Mouse (Mus musculus): ENCODE measurements around the gene Atp6v0c. TPM values are rescaled to one million over a fixed set of nuclear protein-coding genes. Genes with fewer than 3 reads are reported as not detected.
A peak's percentile ranks its signal among the peaks of the same experiment; 100 is the strongest.

Atp6v0c gene
- polyA plus RNA-seq, 1 experiment from 2014 or later, result 1,021 TPM

- Histone ChIP-seq H3K9me3 (replicated peaks; ENCODE audit: control insufficient read depth, low read length) (no peaks in the 10 kb centered on the region), H3K4me1 (ENCODE audit: control insufficient read depth, insufficient read depth, low read length) (peaks cover 26% of the 10 kb centered on the region), H3K36me3 (ENCODE audit: control insufficient read depth, insufficient read depth, low read length) (no peaks in the 10 kb centered on the region), H3K4me2 (ENCODE audit: low read length) (no peak overlapping the region), H3K4me3 (ENCODE audit: low read depth, low read length) (no peak overlapping the region), H3K9ac (ENCODE audit: low read length) (0 out of 2 replicates have a peak overlapping the region, but pooled peaks have one; percentile 1), H3K27ac (ENCODE audit: low read depth, low read length) (no peak overlapping the region), H3K27me3 (replicated peaks; ENCODE audit: control insufficient read depth, insufficient read depth, low read length) (peaks cover 15% of the 10 kb centered on the region)
- 39% methylated on average over 4 of the region's 4 CpGs for WGBS
- ATAC-seq (no peak), DNase-seq (ENCODE audit: low spot score) (no peak)
Observed at GRCm38 (mm10) chr17:24203068-24203467, 33.6 kb upstream of the Atp6v0c start.

- H3K4me3 ChIP-seq (ENCODE audit: low read depth, low read length), result no peak overlapping the region
- H3K9me3 ChIP-seq (replicated peaks; ENCODE audit: control insufficient read depth, low read length), result no peaks in the 10 kb centered on the region
- no peaks in the 10 kb centered on the region for H3K27me3 ChIP-seq (replicated peaks; ENCODE audit: control insufficient read depth, insufficient read depth, low read length)
- no peak for DNase-seq (ENCODE audit: low spot score)
- H3K4me1 ChIP-seq (ENCODE audit: control insufficient read depth, insufficient read depth, low read length), result peaks cover 17% of the 10 kb centered on the region
- H3K36me3 ChIP-seq (ENCODE audit: control insufficient read depth, insufficient read depth, low read length), result no peaks in the 10 kb centered on the region
- H3K9ac ChIP-seq (ENCODE audit: low read length), result no peak overlapping the region
- H3K27ac ChIP-seq (ENCODE audit: low read depth, low read length), result no peak overlapping the region
- H3K4me2 ChIP-seq (ENCODE audit: low read length), result no peak overlapping the region
- WGBS, result 68% methylated on average over 4 of the region's 4 CpGs
- no peak for ATAC-seq
Observed at GRCm38 (mm10) chr17:24201092-24201491, 31.6 kb upstream of the Atp6v0c start.

- H3K4me3 ChIP-seq (ENCODE audit: low read depth, low read length), result no peak overlapping the region
- H3K27me3 ChIP-seq (replicated peaks; ENCODE audit: control insufficient read depth, insufficient read depth, low read length), result no peaks in the 10 kb centered on the region
- no peak overlapping the region for H3K27ac ChIP-seq (ENCODE audit: low read depth, low read length)
- ATAC-seq, result no peak
- whole genome bisulfite sequencing, result 68% methylated on average over 4 of the region's 4 CpGs
- H3K4me1 ChIP-seq (ENCODE audit: control insufficient read depth, insufficient read depth, low read length), result peaks cover 10% of the 10 kb centered on the region
- H3K9me3 ChIP-seq (replicated peaks; ENCODE audit: control insufficient read depth, low read length), result no peaks in the 10 kb centered on the region
- DNase-seq (ENCODE audit: low spot score), result no peak
- no peaks in the 10 kb centered on the region for H3K36me3 ChIP-seq (ENCODE audit: control insufficient read depth, insufficient read depth, low read length)
- H3K9ac ChIP-seq (ENCODE audit: low read length), result no peak overlapping the region; the same call in 1 of the 2 replicates
- H3K4me2 ChIP-seq (ENCODE audit: low read length), result no peak overlapping the region
Observed at GRCm38 (mm10) chr17:24199741-24200140, 30.2 kb upstream of the Atp6v0c start.

GRCm38 (mm10) chr17:24199252-24199651 is 29.8 kb upstream of the Atp6v0c start:
- H3K4me2 ChIP-seq (ENCODE audit: low read length), result no peak overlapping the region
- DNase-seq (ENCODE audit: low spot score) (peak; percentile 14), ATAC-seq (no peak; the same call in 1 of the 2 replicates)
- no peak overlapping the region for H3K4me3 ChIP-seq (ENCODE audit: low read depth, low read length)
- 78% methylated on average over 4 of the region's 4 CpGs for WGBS
- H3K27me3 ChIP-seq (replicated peaks; ENCODE audit: control insufficient read depth, insufficient read depth, low read length), result no peaks in the 10 kb centered on the region
- H3K9ac ChIP-seq (ENCODE audit: low read length), result no peak overlapping the region; the same call in 1 of the 2 replicates
- H3K27ac ChIP-seq (ENCODE audit: low read depth, low read length), result no peak overlapping the region
- no peaks in the 10 kb centered on the region for H3K36me3 ChIP-seq (ENCODE audit: control insufficient read depth, insufficient read depth, low read length)
- peaks cover 5% of the 10 kb centered on the region for H3K4me1 ChIP-seq (ENCODE audit: control insufficient read depth, insufficient read depth, low read length)
- H3K9me3 ChIP-seq (replicated peaks; ENCODE audit: control insufficient read depth, low read length), result no peaks in the 10 kb centered on the region

GRCm38 (mm10) chr17:24197032-24197824 is 27.7 kb upstream of the Atp6v0c start:
- no peaks in the 10 kb centered on the region for H3K27me3 ChIP-seq (replicated peaks; ENCODE audit: control insufficient read depth, insufficient read depth, low read length)
- ATAC-seq (no peak), DNase-seq (ENCODE audit: low spot score) (no peak)
- H3K4me1 ChIP-seq (ENCODE audit: control insufficient read depth, insufficient read depth, low read length), result no peaks in the 10 kb centered on the region
- H3K9me3 ChIP-seq (replicated peaks; ENCODE audit: control insufficient read depth, low read length), result no peaks in the 10 kb centered on the region
- H3K4me3 ChIP-seq (ENCODE audit: low read depth, low read length), result no peak overlapping the region
- WGBS, result 72% methylated on average over 15 of the region's 15 CpGs
- no peak overlapping the region for H3K9ac ChIP-seq (ENCODE audit: low read length)
- H3K4me2 ChIP-seq (ENCODE audit: low read length), result no peak overlapping the region
- no peaks in the 10 kb centered on the region for H3K36me3 ChIP-seq (ENCODE audit: control insufficient read depth, insufficient read depth, low read length)
- H3K27ac ChIP-seq (ENCODE audit: low read depth, low read length), result no peak overlapping the region

GRCm38 (mm10) chr17:24195349-24195748 is 25.8 kb upstream of the Atp6v0c start:
- Histone ChIP-seq H3K4me1 (ENCODE audit: control insufficient read depth, insufficient read depth, low read length) (no peaks in the 10 kb centered on the region), H3K9me3 (replicated peaks; ENCODE audit: control insufficient read depth, low read length) (no peaks in the 10 kb centered on the region)
- ATAC-seq, result no peak

GRCm38 (mm10) chr17:24193769-24194168 is 24.3 kb upstream of the Atp6v0c start:
- Histone ChIP-seq H3K4me3 (ENCODE audit: low read depth, low read length) (no peak overlapping the region), H3K4me1 (ENCODE audit: control insufficient read depth, insufficient read depth, low read length) (no peaks in the 10 kb centered on the region), H3K9me3 (replicated peaks; ENCODE audit: control insufficient read depth, low read length) (no peaks in the 10 kb centered on the region), H3K27me3 (replicated peaks; ENCODE audit: control insufficient read depth, insufficient read depth, low read length) (no peaks in the 10 kb centered on the region), H3K4me2 (ENCODE audit: low read length) (no peak overlapping the region), H3K36me3 (ENCODE audit: control insufficient read depth, insufficient read depth, low read length) (no peaks in the 10 kb centered on the region), H3K9ac (ENCODE audit: low read length) (no peak overlapping the region), H3K27ac (ENCODE audit: low read depth, low read length) (no peak overlapping the region)
- ATAC-seq (no peak), DNase-seq (ENCODE audit: low spot score) (no peak)
- WGBS, result 85% methylated on average over 5 of the region's 5 CpGs

More at GRCm38 (mm10) chr17:24195349-24195748, 25.8 kb upstream of the Atp6v0c start:
- no peak overlapping the region for H3K9ac ChIP-seq (ENCODE audit: low read length)
- H3K27ac ChIP-seq (ENCODE audit: low read depth, low read length), result no peak overlapping the region
- H3K4me3 ChIP-seq (ENCODE audit: low read depth, low read length), result no peak overlapping the region
- DNase-seq (ENCODE audit: low spot score), result no peak
- no peaks in the 10 kb centered on the region for H3K27me3 ChIP-seq (replicated peaks; ENCODE audit: control insufficient read depth, insufficient read depth, low read length)
- H3K4me2 ChIP-seq (ENCODE audit: low read length), result no peak overlapping the region
- 72% methylated on average over 2 of the region's 2 CpGs for WGBS
- no peaks in the 10 kb centered on the region for H3K36me3 ChIP-seq (ENCODE audit: control insufficient read depth, insufficient read depth, low read length)

GRCm38 (mm10) chr17:24193268-24193667 is 23.8 kb upstream of the Atp6v0c start:
- no peaks in the 10 kb centered on the region for H3K27me3 ChIP-seq (replicated peaks; ENCODE audit: control insufficient read depth, insufficient read depth, low read length)
- ATAC-seq, result no peak
- H3K36me3 ChIP-seq (ENCODE audit: control insufficient read depth, insufficient read depth, low read length), result 0 out of 2 replicates have a peak, but pooled peaks cover 2% of the 10 kb centered on the region

GRCm38 (mm10) chr17:24192848-24193247 is 23.3 kb upstream of the Atp6v0c start:
- DNase-seq (ENCODE audit: low spot score) (no peak), ATAC-seq (no peak)
- Histone ChIP-seq H3K9ac (ENCODE audit: low read length) (no peak overlapping the region), H3K4me3 (ENCODE audit: low read depth, low read length) (no peak overlapping the region), H3K4me1 (ENCODE audit: control insufficient read depth, insufficient read depth, low read length) (no peaks in the 10 kb centered on the region), H3K4me2 (ENCODE audit: low read length) (no peak overlapping the region), H3K27ac (ENCODE audit: low read depth, low read length) (no peak overlapping the region), H3K9me3 (replicated peaks; ENCODE audit: control insufficient read depth, low read length) (no peaks in the 10 kb centered on the region), H3K27me3 (replicated peaks; ENCODE audit: control insufficient read depth, insufficient read depth, low read length) (no peaks in the 10 kb centered on the region), H3K36me3 (ENCODE audit: control insufficient read depth, insufficient read depth, low read length) (0 out of 2 replicates have a peak, but pooled peaks cover 6% of the 10 kb centered on the region)
- WGBS, result 85% methylated on average over 8 of the region's 8 CpGs

More at GRCm38 (mm10) chr17:24193268-24193667, 23.8 kb upstream of the Atp6v0c start:
- no peak for DNase-seq (ENCODE audit: low spot score)
- Histone ChIP-seq H3K4me3 (ENCODE audit: low read depth, low read length) (no peak overlapping the region), H3K4me2 (ENCODE audit: low read length) (no peak overlapping the region), H3K4me1 (ENCODE audit: control insufficient read depth, insufficient read depth, low read length) (no peaks in the 10 kb centered on the region), H3K9ac (ENCODE audit: low read length) (no peak overlapping the region), H3K9me3 (replicated peaks; ENCODE audit: control insufficient read depth, low read length) (no peaks in the 10 kb centered on the region), H3K27ac (ENCODE audit: low read depth, low read length) (no peak overlapping the region)
- 90% methylated on average over 8 of the region's 8 CpGs for WGBS
